Mouse (Mus musculus): ENCODE data around the gene Nek7. TPM values are rescaled to one million over a fixed set of nuclear protein-coding genes. Genes with fewer than 3 reads are reported as not detected.

Nek7 gene
- 10 to 100 TPM; 49.9 to 62.8 TPM for total RNA-seq (2021)
- long read RNA-seq, experiment 1, full-length matches to known transcripts = 114 of 134 reads
- long read RNA-seq, experiment 1, partial matches to known transcripts = 3 of 134 reads
- long read RNA-seq, experiment 1, other reads (novel, unspliced or antisense) = 17 of 134 reads
- long read RNA-seq, experiment 2, full-length matches to known transcripts = 85 of 99 reads
- long read RNA-seq, experiment 2, partial matches to known transcripts = 4 of 99 reads
- long read RNA-seq, experiment 2, other reads (novel, unspliced or antisense) = 10 of 99 reads

- peak in 1 of 2 experiments; percentile 27 for DNase-seq (ENCODE audit: low spot score in 2 of 2)
Measured at GRCm38 (mm10) chr1:138619996-138620461, at the start of gene Nek7. Gene Nek7, minus strand, starts transcription at chr1:138620141.

- DNase-seq (ENCODE audit: low spot score in 2 of 2) = no peak
Measured at GRCm38 (mm10) chr1:138662342-138662741, 42.4 kb upstream of the Nek7 start.

- DNase-seq (ENCODE audit: low spot score in 2 of 2) = no peak
Measured at GRCm38 (mm10) chr1:138654212-138654611, 34.3 kb upstream of the Nek7 start.

GRCm38 (mm10) chr1:138644991-138645390 lies 25.1 kb upstream of the Nek7 start:
- DNase-seq (ENCODE audit: low spot score in 2 of 2) = peak in 1 of 2 experiments; percentile 23

GRCm38 (mm10) chr1:138643306-138643830 lies 23.4 kb upstream of the Nek7 start:
- no peak for DNase-seq (ENCODE audit: low spot score in 2 of 2)

GRCm38 (mm10) chr1:138640934-138641461 lies 21.1 kb upstream of the Nek7 start:
- no peak for DNase-seq (ENCODE audit: low spot score in 2 of 2)

GRCm38 (mm10) chr1:138637850-138638249 lies 17.9 kb upstream of the Nek7 start:
- DNase-seq (ENCODE audit: low spot score in 2 of 2) = no peak

- DNase-seq (ENCODE audit: low spot score in 2 of 2) = no peak
Measured at GRCm38 (mm10) chr1:138634561-138634960, 14.6 kb upstream of the Nek7 start.

- no peak for DNase-seq (ENCODE audit: low spot score in 2 of 2)
Measured at GRCm38 (mm10) chr1:138628919-138629318, 9.0 kb upstream of the Nek7 start.

- DNase-seq (ENCODE audit: low spot score in 2 of 2) = no peak
Measured at GRCm38 (mm10) chr1:138628486-138628885, 8.5 kb upstream of the Nek7 start.

GRCm38 (mm10) chr1:138627804-138628203 lies 7.9 kb upstream of the Nek7 start:
- no peak for DNase-seq (ENCODE audit: low spot score in 2 of 2)

- DNase-seq (ENCODE audit: low spot score in 2 of 2) = no peak
Measured at GRCm38 (mm10) chr1:138626288-138626687, 6.3 kb upstream of the Nek7 start.

- DNase-seq (ENCODE audit: low spot score in 2 of 2) = no peak
Measured at GRCm38 (mm10) chr1:138623870-138624269, 3.9 kb upstream of the Nek7 start.

- DNase-seq (ENCODE audit: low spot score in 2 of 2) = no peak
Measured at GRCm38 (mm10) chr1:138622831-138623230, 2.9 kb upstream of the Nek7 start.

GRCm38 (mm10) chr1:138622431-138622830 lies 2.5 kb upstream of the Nek7 start:
- DNase-seq (ENCODE audit: low spot score in 2 of 2) = peak; percentile 31 to 68

- DNase-seq (ENCODE audit: low spot score in 2 of 2) = peak; percentile 92 to 98
Measured at GRCm38 (mm10) chr1:138619114-138619971, 598 bp downstream of the Nek7 start.

- DNase-seq (ENCODE audit: low spot score in 2 of 2) = peak; percentile 78 to 90
Measured at GRCm38 (mm10) chr1:138618012-138618354, 2.0 kb downstream of the Nek7 start.

GRCm38 (mm10) chr1:138617279-138618011 lies 2.5 kb downstream of the Nek7 start:
- DNase-seq (ENCODE audit: low spot score in 2 of 2) = no peak

GRCm38 (mm10) chr1:138615388-138615787 lies 4.6 kb downstream of the Nek7 start:
- no peak for DNase-seq (ENCODE audit: low spot score in 2 of 2)

GRCm38 (mm10) chr1:138614552-138615287 lies 5.2 kb downstream of the Nek7 start:
- DNase-seq (ENCODE audit: low spot score in 2 of 2) = no peak

Measured in gastrocnemius, postnatal 4 days (tissue).